Mouse (Mus musculus) CH12.LX (cell line): ENCODE data around the gene Tmem88b.

ENCODE experiments used
- CTCF ChIP-seq, 2 experiments: IDR thresholded peaks in 1 of 2; conservative IDR thresholded peaks in 1 of 2; 2 replicates each; pipeline ENCODE4 v1.5.1; 2011 to 2012; ENCODE audit warnings: low read depth in 2 of 2, low read length in 2 of 2, improper control_type of control experiment in 1 of 2, inconsistent platforms in 1 of 2, mild to moderate bottlenecking in 1 of 2, moderate library complexity in 1 of 2
- EP300 ChIP-seq: IDR thresholded peaks from 2 replicates; pipeline ENCODE4 v1.6.1; 2011; ENCODE audit warnings: low read length, improper control_type of control experiment
- TBP ChIP-seq: conservative IDR thresholded peaks from 2 replicates; pipeline ENCODE4 v1.6.1; 2011; ENCODE audit warnings: low read depth, low read length, improper control_type of control experiment
- USF1 ChIP-seq: IDR thresholded peaks from 2 replicates; pipeline ENCODE4 v1.6.1; 2014; ENCODE audit warnings: low read depth, mild to moderate bottlenecking, inconsistent platforms, low read length, improper control_type of control experiment

DNA sequence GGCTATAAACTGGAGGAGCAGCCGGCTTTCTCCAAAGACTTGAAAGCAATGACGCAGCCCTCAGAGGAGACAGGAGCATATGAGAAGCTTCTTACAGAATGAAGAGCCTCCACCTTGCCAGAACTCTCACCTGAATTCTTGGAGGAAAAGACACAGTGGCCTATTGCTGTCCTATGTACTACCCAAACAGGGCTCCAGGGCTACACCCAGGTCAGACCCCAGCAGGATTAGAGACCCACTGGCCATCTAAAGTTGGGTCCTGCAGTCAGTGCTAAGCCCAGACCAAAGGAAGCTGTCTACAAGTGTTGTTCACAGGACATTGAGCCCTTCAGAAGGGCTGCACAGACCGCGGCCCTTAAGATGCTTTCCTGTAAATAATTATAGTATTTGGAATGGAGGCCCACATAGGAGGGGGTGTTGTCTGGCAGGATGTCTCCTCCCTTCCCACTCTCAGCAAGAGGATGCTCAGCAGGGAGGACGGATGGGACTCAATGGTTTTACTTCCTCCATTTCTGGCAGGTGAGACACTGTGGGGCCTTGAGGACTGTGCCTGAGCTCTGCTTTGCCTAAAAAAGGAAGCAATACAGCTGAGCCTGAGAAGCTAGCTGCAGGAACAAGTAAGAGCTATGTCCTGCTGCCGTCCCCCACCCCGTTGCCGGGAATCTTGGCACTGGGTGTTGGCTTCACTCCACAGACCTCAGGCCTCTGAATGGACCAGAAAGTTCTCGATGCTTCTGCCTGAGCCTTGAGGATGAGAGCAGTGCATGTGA lies 10.5 kb downstream of the Tmem88b start:
- TF ChIP-seq TBP: no peak
- no peak for TF ChIP-seq USF1
- peak; percentile 16; the same call in 1 of the 2 replicates for TF ChIP-seq EP300
- no peak for TF ChIP-seq CTCF (conservative IDR thresholded peaks at IDR 0.05 in 1 of 2, IDR thresholded peaks at IDR 0.05 in 1 of 2; ENCODE audit: low read depth in 2 of 2, low read length in 2 of 2)
